Mouse (Mus musculus) small intestine, adult 2 months (tissue): ENCODE data around the gene Aftph.

Source experiments
- CTCF ChIP-seq: fragments of 200-500 bp; IDR thresholded peaks from 2 replicates; pipeline ENCODE4 v1.5.1; 2012; ENCODE audit warnings: low read depth, mild to moderate bottlenecking, control low read depth, inconsistent platforms, low read length, moderate library complexity, mixed read lengths; ENCODE audit not compliant: insufficient replicate concordance, insufficient read length; ENCODE audit errors: extremely low read depth
- POLR2A ChIP-seq: fragments of 200-500 bp; IDR thresholded peaks from 2 replicates; pipeline ENCODE4 v1.6.1; 2012; ENCODE audit warnings: low read depth, mild to moderate bottlenecking, control low read depth, inconsistent platforms, low read length, moderate library complexity

- TF ChIP-seq POLR2A (no peak), CTCF (no peak)
Measured at GRCm38 (mm10) chr11:20681679-20682078, 59.7 kb downstream of the Aftph start.
